Comparison of ENCODE assay signal across 25 mouse cellular contexts in genomic region chr8:45583856-45584255, GRCm38 (mm10).
A peak's percentile ranks its signal among the peaks of the same experiment; 100 is the strongest.
DNase-seq lines count a peak whose midpoint lies in the region; ATAC-seq and TF ChIP-seq lines count a peak whose summit lies in the region.
"Had no signal": no experiment of that assay in that cellular context is flagged by ENCODE, and none has a peak within 500 bp of the region (broad histone marks: within the 10 kb centered on the region; RNA-seq: fewer than 3 reads in every experiment).

No protein-coding gene starts in this region.

- intact Hi-C loops in heart, adult 2 months (cut with DNase I) = no loop called here

- no peak overlapping the region for H3K27ac ChIP-seq in heart, adult 2 months
- no peak overlapping the region for H3K27ac ChIP-seq in lung, postnatal 0 days (ENCODE audit: low read length)
- H3K27ac ChIP-seq: embryonic facial prominence, embryonic 10.5 days; forebrain, embryonic 15.5 days; hindbrain, postnatal 0 days; left cerebral cortex, adult 2 months; liver, embryonic 15.5 days; lung, embryonic 15.5 days; macrophage; stomach, embryonic 15.5 days had no signal

- no peak overlapping the region for H3K9ac ChIP-seq in heart, adult 2 months (ENCODE audit: low read depth, low read length)
- H3K9ac ChIP-seq in lung, postnatal 0 days (replicated peaks; ENCODE audit: low read depth) = no peak overlapping the region
- H3K9ac ChIP-seq: forebrain, embryonic 15.5 days; liver, embryonic 15.5 days; lung, embryonic 15.5 days; stomach, embryonic 15.5 days had no signal

- TF ChIP-seq CTCF in heart, adult 2 months (IDR thresholded peaks at IDR 0.05) = no peak
- no peak for TF ChIP-seq CTCF in lung, postnatal 0 days (IDR thresholded peaks at IDR 0.05)

- 53% methylated on average over 1 of the region's 1 CpGs for WGBS in heart, adult 2 months
- 78% methylated on average over 1 of the region's 1 CpGs for WGBS in lung, postnatal 0 days

- TF ChIP-seq EP300 in heart, adult 2 months (IDR thresholded peaks at IDR 0.05; ENCODE audit: insufficient read depth, low read depth, low read length) = no peak
- peak; percentile 48; the same call in 1 of the 2 replicates for TF ChIP-seq EP300 in lung, postnatal 0 days (IDR thresholded peaks at IDR 0.05)

- no peaks in the 10 kb centered on the region for H3K9me3 ChIP-seq in lung, postnatal 0 days (ENCODE audit: low read length)
- H3K9me3 ChIP-seq: embryonic facial prominence, embryonic 10.5 days; forebrain, embryonic 15.5 days; liver, embryonic 15.5 days; lung, embryonic 15.5 days; stomach, embryonic 15.5 days had no signal

- no peaks in the 10 kb centered on the region for H3K27me3 ChIP-seq in heart, adult 2 months (ENCODE audit: control insufficient read depth, insufficient read depth, low read length)
- H3K27me3 ChIP-seq in lung, postnatal 0 days (replicated peaks; ENCODE audit: insufficient read depth, low read length) = no peaks in the 10 kb centered on the region
- H3K27me3 ChIP-seq: CH12.LX; forebrain, embryonic 15.5 days; liver, embryonic 15.5 days; lung, embryonic 15.5 days; stomach, embryonic 15.5 days had no signal

- DNase-seq in heart, adult 8-10 months (ENCODE audit: low spot score) = peak; percentile 17
- DNase-seq in heart, adult 2 months = no peak
- peak; percentile 26 for DNase-seq in kidney, adult 11 months
- DNase-seq in kidney, adult 18-20 months = no peak
- no peak for DNase-seq in lung, postnatal 0 days (ENCODE audit: low spot score)
- DNase-seq in lung, postnatal 25 days (ENCODE audit: low spot score) = no peak
- peak; percentile 12 to 42 for DNase-seq in kidney, postnatal 36 days
- no peak for DNase-seq in layer of hippocampus, adult 11-12 months (ENCODE audit: low spot score)
- DNase-seq: adrenal gland, postnatal 10 days; B cell, adult 2 months; cerebellum, adult 9-10 months; gastrocnemius, postnatal 10 days; heart, adult 11 months; thymus, adult 18-20 months; thymus, postnatal 36 days had no signal

- no peak overlapping the region for H3K4me3 ChIP-seq in heart, adult 2 months
- no peak overlapping the region for H3K4me3 ChIP-seq in lung, postnatal 0 days (ENCODE audit: low read depth, low read length)
- H3K4me3 ChIP-seq: embryonic facial prominence, embryonic 10.5 days; forebrain, embryonic 15.5 days; left cerebral cortex, adult 2 months; liver, embryonic 15.5 days; lung, embryonic 15.5 days; stomach, embryonic 15.5 days had no signal

- H3K4me2 ChIP-seq in lung, postnatal 0 days (replicated peaks; ENCODE audit: low read depth, low read length) = no peak overlapping the region
- H3K4me2 ChIP-seq: forebrain, embryonic 15.5 days; liver, embryonic 15.5 days; lung, embryonic 15.5 days; stomach, embryonic 15.5 days had no signal

- H3K36me3 ChIP-seq in heart, adult 2 months (ENCODE audit: control insufficient read depth, insufficient read depth, low read length) = no peaks in the 10 kb centered on the region
- H3K36me3 ChIP-seq in lung, postnatal 0 days (ENCODE audit: insufficient read depth, low read length) = no peaks in the 10 kb centered on the region
- H3K36me3 ChIP-seq: embryonic facial prominence, embryonic 10.5 days; forebrain, embryonic 15.5 days; G1E; liver, embryonic 15.5 days; lung, embryonic 15.5 days; stomach, embryonic 15.5 days had no signal

- H3K79me2 ChIP-seq in heart, adult 2 months (replicated peaks; ENCODE audit: control insufficient read depth, insufficient read depth, low read length) = no peaks in the 10 kb centered on the region

- peaks cover 6% of the 10 kb centered on the region for H3K4me1 ChIP-seq in heart, adult 2 months (ENCODE audit: control insufficient read depth, insufficient read depth, low read length)
- no peaks in the 10 kb centered on the region for H3K4me1 ChIP-seq in lung, postnatal 0 days (ENCODE audit: insufficient read depth, low read depth, low read length)
- H3K4me1 ChIP-seq: embryonic facial prominence, embryonic 10.5 days; liver, embryonic 15.5 days; stomach, embryonic 15.5 days had no signal

- no peak for TF ChIP-seq POLR2A in heart, adult 2 months (IDR thresholded peaks at IDR 0.05; ENCODE audit: insufficient read depth, low read depth, low read length)

- ATAC-seq in lung, postnatal 0 days = no peak
- ATAC-seq: forebrain, embryonic 15.5 days; hindbrain, postnatal 0 days had no signal

Comparison
In these comparisons a context has a peak if more than half of its experiments do, and no peak if none do; other contexts are left out.
1. DNase-seq: peak in heart, adult 8-10 months (single experiment), kidney, adult 11 months (single experiment) and kidney, postnatal 36 days (2 of 2); none in heart, adult 2 months (0 of 2), kidney, adult 18-20 months (single experiment), lung, postnatal 0 days (single experiment), lung, postnatal 25 days (single experiment) and layer of hippocampus, adult 11-12 months (single experiment).